22 mouse cellular contexts compared by ENCODE assay signal in the genomic region with DNA sequence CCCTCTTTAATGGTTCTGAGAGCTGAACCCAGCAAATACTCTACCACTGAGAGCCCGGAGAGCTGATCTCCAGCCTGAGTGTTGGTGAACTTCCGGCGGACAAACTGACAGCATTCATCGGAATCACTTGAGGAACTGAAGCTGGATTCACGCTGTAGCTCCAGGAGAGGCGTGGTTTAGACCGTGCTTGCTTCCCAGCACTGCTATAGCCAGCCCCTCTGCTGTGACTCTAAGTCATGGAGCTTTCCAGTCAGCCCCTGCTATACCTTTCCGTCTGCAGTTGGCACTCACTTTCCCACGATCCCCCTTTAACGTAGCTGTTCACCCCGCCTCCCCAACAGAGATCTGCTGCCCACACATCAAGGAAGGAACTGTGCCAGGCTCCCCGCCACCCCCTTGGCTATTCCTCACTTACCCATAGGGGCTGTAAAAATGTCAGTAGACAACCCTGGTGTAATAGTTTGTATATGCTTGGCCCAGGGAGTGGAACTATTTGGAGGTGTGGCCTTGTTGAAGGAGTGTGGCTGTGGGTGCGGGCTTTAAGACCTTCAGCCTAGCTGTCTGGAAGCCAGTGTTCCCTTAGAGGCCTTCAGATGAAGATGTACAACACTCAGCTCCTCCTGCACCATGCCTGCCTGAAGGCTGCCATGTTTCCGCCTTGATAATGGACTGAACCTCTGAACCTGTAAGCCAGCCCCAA.
DNase-seq lines count a peak whose midpoint lies in the region; ATAC-seq lines count a peak whose summit lies in the region.
"Had no signal": no experiment of that assay in that cellular context is flagged by ENCODE, and none has a peak within 500 bp of the region (broad histone marks: within the 10 kb centered on the region; RNA-seq: fewer than 3 reads in every experiment).

No protein-coding gene starts in this region.

- no peaks in the 10 kb centered on the region for H3K4me1 ChIP-seq in limb, embryonic 13.5 days
- H3K4me1 ChIP-seq in limb, embryonic 10.5 days = no peaks in the 10 kb centered on the region
- no peaks in the 10 kb centered on the region for H3K4me1 ChIP-seq in midbrain, embryonic 12.5 days
- no peaks in the 10 kb centered on the region for H3K4me1 ChIP-seq in midbrain, embryonic 11.5 days (ENCODE audit: control insufficient read depth, insufficient read depth, low read length)
- H3K4me1 ChIP-seq: embryonic facial prominence, embryonic 10.5 days; forebrain, embryonic 13.5 days; heart, embryonic 12.5 days; hindbrain, embryonic 12.5 days had no signal

- WGBS in limb, embryonic 13.5 days = 84% methylated on average over 14 of the region's 14 CpGs
- 83% methylated on average over 14 of the region's 14 CpGs for WGBS in limb, embryonic 10.5 days
- WGBS in midbrain, embryonic 12.5 days = 93% methylated on average over 14 of the region's 14 CpGs
- 91% methylated on average over 14 of the region's 14 CpGs for WGBS in midbrain, embryonic 11.5 days

- no peaks in the 10 kb centered on the region for H3K27me3 ChIP-seq in limb, embryonic 13.5 days
- H3K27me3 ChIP-seq in limb, embryonic 10.5 days (ENCODE audit: low read depth, poor library complexity, severe bottlenecking) = no peaks in the 10 kb centered on the region
- no peaks in the 10 kb centered on the region for H3K27me3 ChIP-seq in midbrain, embryonic 12.5 days
- no peaks in the 10 kb centered on the region for H3K27me3 ChIP-seq in midbrain, embryonic 11.5 days (ENCODE audit: control insufficient read depth, insufficient read depth, low read length)
- H3K27me3 ChIP-seq: forebrain, embryonic 13.5 days; heart, embryonic 12.5 days; hindbrain, embryonic 12.5 days had no signal

- peak; percentile 39 for DNase-seq in heart, adult 11 months
- DNase-seq in heart, postnatal 4 days = no peak
- no peak for DNase-seq in limb, embryonic 10.5 days (ENCODE audit: low spot score)
- DNase-seq in midbrain, embryonic 11.5 days (ENCODE audit: low spot score, missing footprints) = no peak
- DNase-seq in cerebellum, adult 8-10 months = no peak
- DNase-seq in cerebellum, adult 9-11 months = no peak
- DNase-seq: adrenal gland, postnatal 14 days; B cell, adult 2 months; cerebellum, adult 11-12 months; cerebellum, postnatal 10 days; forebrain, postnatal 0 days; gastrocnemius, postnatal 14 days had no signal

- no peak overlapping the region for H3K4me3 ChIP-seq in limb, embryonic 13.5 days
- H3K4me3 ChIP-seq in limb, embryonic 10.5 days = no peak overlapping the region
- no peak overlapping the region for H3K4me3 ChIP-seq in midbrain, embryonic 12.5 days
- no peak overlapping the region for H3K4me3 ChIP-seq in midbrain, embryonic 11.5 days (ENCODE audit: low read depth, low read length)
- H3K4me3 ChIP-seq: embryonic facial prominence, embryonic 10.5 days; forebrain, embryonic 13.5 days; heart, embryonic 12.5 days; hindbrain, embryonic 12.5 days had no signal

- no peaks in the 10 kb centered on the region for H3K9me3 ChIP-seq in limb, embryonic 13.5 days
- H3K9me3 ChIP-seq in limb, embryonic 10.5 days (replicated peaks) = no peaks in the 10 kb centered on the region
- H3K9me3 ChIP-seq in midbrain, embryonic 12.5 days = no peaks in the 10 kb centered on the region
- H3K9me3 ChIP-seq in midbrain, embryonic 11.5 days (ENCODE audit: control insufficient read depth, low read length) = no peaks in the 10 kb centered on the region
- H3K9me3 ChIP-seq: embryonic facial prominence, embryonic 10.5 days; forebrain, embryonic 13.5 days; G1E; heart, embryonic 12.5 days; hindbrain, embryonic 12.5 days had no signal

- H3K27ac ChIP-seq in limb, embryonic 13.5 days = no peak overlapping the region
- H3K27ac ChIP-seq in limb, embryonic 10.5 days = no peak overlapping the region
- H3K27ac ChIP-seq in midbrain, embryonic 12.5 days (replicated peaks) = no peak overlapping the region
- no peak overlapping the region for H3K27ac ChIP-seq in midbrain, embryonic 11.5 days (ENCODE audit: low read depth, low read length)
- H3K27ac ChIP-seq: embryonic facial prominence, embryonic 10.5 days; forebrain, embryonic 13.5 days; hindbrain, embryonic 12.5 days; hindbrain, postnatal 0 days had no signal

- H3K36me3 ChIP-seq in limb, embryonic 13.5 days = no peaks in the 10 kb centered on the region
- H3K36me3 ChIP-seq in limb, embryonic 10.5 days = no peaks in the 10 kb centered on the region
- no peaks in the 10 kb centered on the region for H3K36me3 ChIP-seq in midbrain, embryonic 12.5 days
- no peaks in the 10 kb centered on the region for H3K36me3 ChIP-seq in midbrain, embryonic 11.5 days (ENCODE audit: control insufficient read depth, insufficient read depth, low read length)
- H3K36me3 ChIP-seq: hindbrain, embryonic 12.5 days had no signal

- no peak overlapping the region for H3K9ac ChIP-seq in limb, embryonic 13.5 days
- H3K9ac ChIP-seq in midbrain, embryonic 12.5 days (replicated peaks) = no peak overlapping the region
- H3K9ac ChIP-seq in midbrain, embryonic 11.5 days (ENCODE audit: low read length) = no peak overlapping the region
- H3K9ac ChIP-seq: forebrain, embryonic 13.5 days; forebrain, postnatal 0 days; heart, embryonic 12.5 days; hindbrain, embryonic 12.5 days had no signal

- ATAC-seq in limb, embryonic 13.5 days (ENCODE audit: low FRiP score, low read depth) = peak; percentile 19; the same call in 1 of the 2 replicates
- 0 out of 2 replicates have a peak, but pooled peaks have one; percentile 30 for ATAC-seq in midbrain, embryonic 12.5 days (ENCODE audit: low FRiP score, low read depth)
- ATAC-seq in midbrain, embryonic 11.5 days (ENCODE audit: low FRiP score) = no peak
- ATAC-seq: activated CD4-positive, CD25-positive, alpha-beta regulatory T cell, adult 4 months; CD4-positive, CD25-positive, alpha-beta regulatory T cell, adult 4 months; forebrain, embryonic 13.5 days; forebrain, postnatal 0 days; hindbrain, postnatal 0 days had no signal

- H3K4me2 ChIP-seq in limb, embryonic 13.5 days (replicated peaks) = no peak overlapping the region
- H3K4me2 ChIP-seq in midbrain, embryonic 12.5 days (replicated peaks) = no peak overlapping the region
- H3K4me2 ChIP-seq in midbrain, embryonic 11.5 days = no peak overlapping the region
- H3K4me2 ChIP-seq: forebrain, embryonic 13.5 days; heart, embryonic 12.5 days; hindbrain, embryonic 12.5 days had no signal
